Mouse (Mus musculus) kidney, adult 11 months (tissue): ENCODE measurements around the gene Gm3776.
A peak's percentile ranks its signal among the peaks of the same experiment; 100 is the strongest.
"Not testable (repeated sequence)": the region's sequence is repeated elsewhere in the genome, so short reads cannot be mapped to it uniquely, and the experiment has no call there.

Experiments used
- DNase-seq: peaks from one replicate; pipeline ENCODE4 v3.0.0; 2022

Gene Gm3776

GRCm38 (mm10) chr9:78293683-78294082 is 36.8 kb downstream of the Gm3776 start:
- DNase-seq, result peak; percentile 47

- peak; percentile 20 for DNase-seq
These were observed 37.9 kb downstream of the Gm3776 start for GRCm38 (mm10) chr9:78294781-78295180.

- DNase-seq, result peak; percentile 38
These were observed 39.2 kb downstream of the Gm3776 start for GRCm38 (mm10) chr9:78296089-78296488.

- no peak for DNase-seq
These were observed 41.3 kb downstream of the Gm3776 start for GRCm38 (mm10) chr9:78298232-78298631.

GRCm38 (mm10) chr9:78299143-78299542 is 42.2 kb downstream of the Gm3776 start:
- not testable (repeated sequence) for DNase-seq

GRCm38 (mm10) chr9:78308122-78308521 is 51.2 kb downstream of the Gm3776 start:
- DNase-seq, result not testable (repeated sequence)

GRCm38 (mm10) chr9:78314696-78315095 is 57.8 kb downstream of the Gm3776 start, which contains the start of gene Omt2a:
Gene Omt2a, minus strand, starts transcription at chr9:78314796.
- DNase-seq, result no peak
